Mouse (Mus musculus): Measurements from ENCODE around the gene Psmd9. TPM values are rescaled to one million over a fixed set of nuclear protein-coding genes. Genes with fewer than 3 reads are reported as not detected.

Gene Psmd9
- polyA plus RNA-seq, 1 experiment from 2014 or later: 71.0 TPM

GRCm38 (mm10) chr5:123130030-123130813, 39.0 kb upstream of the Psmd9 start:
- Histone ChIP-seq H3K36me3 (ENCODE audit: control insufficient read depth, insufficient read depth, low read length) (no peaks in the 10 kb centered on the region), H3K9ac (ENCODE audit: low read length) (no peak overlapping the region), H3K4me2 (ENCODE audit: low read depth, low read length) (no peak overlapping the region), H3K27ac (ENCODE audit: low read length) (no peak overlapping the region; the same call in 1 of the 2 replicates), H3K27me3 (ENCODE audit: control insufficient read depth, insufficient read depth, low read length) (no peaks in the 10 kb centered on the region), H3K4me3 (replicated peaks; ENCODE audit: low read length) (no peak overlapping the region), H3K9me3 (replicated peaks; ENCODE audit: control insufficient read depth, low read length) (no peaks in the 10 kb centered on the region), H3K4me1 (ENCODE audit: control insufficient read depth, insufficient read depth, low read length) (peaks cover 35% of the 10 kb centered on the region)
- no peak for ATAC-seq (ENCODE audit: insufficient read depth, low FRiP score)
- 82% methylated on average over 9 of the region's 9 CpGs for WGBS

- no peak overlapping the region for H3K27ac ChIP-seq (ENCODE audit: low read length)
- H3K4me1 ChIP-seq (ENCODE audit: control insufficient read depth, insufficient read depth, low read length): peaks cover 40% of the 10 kb centered on the region
- H3K4me3 ChIP-seq (replicated peaks; ENCODE audit: low read length): no peak overlapping the region
- no peaks in the 10 kb centered on the region for H3K9me3 ChIP-seq (replicated peaks; ENCODE audit: control insufficient read depth, low read length)
- no peak overlapping the region for H3K4me2 ChIP-seq (ENCODE audit: low read depth, low read length)
- H3K9ac ChIP-seq (ENCODE audit: low read length): no peak overlapping the region
- H3K36me3 ChIP-seq (ENCODE audit: control insufficient read depth, insufficient read depth, low read length): no peaks in the 10 kb centered on the region
- no peak for ATAC-seq (ENCODE audit: insufficient read depth, low FRiP score)
- no peaks in the 10 kb centered on the region for H3K27me3 ChIP-seq (ENCODE audit: control insufficient read depth, insufficient read depth, low read length)
- 73% methylated on average over 5 of the region's 5 CpGs for WGBS
These were observed 38.4 kb upstream of the Psmd9 start for GRCm38 (mm10) chr5:123130814-123131148.

GRCm38 (mm10) chr5:123132308-123133071, 36.7 kb upstream of the Psmd9 start, which contains the start of gene Rhof:
TSS of gene Rhof (minus strand) at chr5:123132692.
- Histone ChIP-seq H3K9me3 (replicated peaks; ENCODE audit: control insufficient read depth, low read length) (no peaks in the 10 kb centered on the region), H3K27ac (ENCODE audit: low read length) (peak within 1 kb of the TSS; percentile 100), H3K4me3 (replicated peaks; ENCODE audit: low read length) (peak within 1 kb of the TSS; percentile 50), H3K9ac (ENCODE audit: low read length) (peak within 1 kb of the TSS; percentile 75), H3K4me2 (ENCODE audit: low read depth, low read length) (peak within 1 kb of the TSS; percentile 97), H3K4me1 (ENCODE audit: control insufficient read depth, insufficient read depth, low read length) (peaks cover 56% of the 10 kb centered on the region), H3K36me3 (ENCODE audit: control insufficient read depth, insufficient read depth, low read length) (no peaks in the 10 kb centered on the region), H3K27me3 (ENCODE audit: control insufficient read depth, insufficient read depth, low read length) (no peaks in the 10 kb centered on the region)
- 4% methylated on average over 44 of the region's 44 CpGs for WGBS
- peak; percentile 28 for ATAC-seq (ENCODE audit: insufficient read depth, low FRiP score)

GRCm38 (mm10) chr5:123133083-123133783, 36.0 kb upstream of the Psmd9 start:
- peak overlapping the region; percentile 34; the same call in 1 of the 2 replicates for H3K9ac ChIP-seq (ENCODE audit: low read length)
- H3K9me3 ChIP-seq (replicated peaks; ENCODE audit: control insufficient read depth, low read length): no peaks in the 10 kb centered on the region
- no peak for ATAC-seq (ENCODE audit: insufficient read depth, low FRiP score)
- H3K36me3 ChIP-seq (ENCODE audit: control insufficient read depth, insufficient read depth, low read length): no peaks in the 10 kb centered on the region
- no peaks in the 10 kb centered on the region for H3K27me3 ChIP-seq (ENCODE audit: control insufficient read depth, insufficient read depth, low read length)
- peak overlapping the region; percentile 97 for H3K4me2 ChIP-seq (ENCODE audit: low read depth, low read length)
- H3K27ac ChIP-seq (ENCODE audit: low read length): peak overlapping the region; percentile 100
- 14% methylated on average over 18 of the region's 18 CpGs for WGBS
- H3K4me3 ChIP-seq (replicated peaks; ENCODE audit: low read length): 0 out of 2 replicates have a peak overlapping the region, but pooled peaks have one; percentile 8
- peaks cover 61% of the 10 kb centered on the region for H3K4me1 ChIP-seq (ENCODE audit: control insufficient read depth, insufficient read depth, low read length)

GRCm38 (mm10) chr5:123133784-123134143, 35.4 kb upstream of the Psmd9 start:
- Histone ChIP-seq H3K4me1 (ENCODE audit: control insufficient read depth, insufficient read depth, low read length) (peaks cover 61% of the 10 kb centered on the region), H3K9me3 (replicated peaks; ENCODE audit: control insufficient read depth, low read length) (no peaks in the 10 kb centered on the region), H3K9ac (ENCODE audit: low read length) (no peak overlapping the region), H3K4me3 (replicated peaks; ENCODE audit: low read length) (no peak overlapping the region), H3K4me2 (ENCODE audit: low read depth, low read length) (peak overlapping the region; percentile 97; the same call in 1 of the 2 replicates), H3K27me3 (ENCODE audit: control insufficient read depth, insufficient read depth, low read length) (no peaks in the 10 kb centered on the region), H3K36me3 (ENCODE audit: control insufficient read depth, insufficient read depth, low read length) (no peaks in the 10 kb centered on the region), H3K27ac (ENCODE audit: low read length) (peak overlapping the region; percentile 100)
- WGBS: 29% methylated on average over 7 of the region's 7 CpGs
- ATAC-seq (ENCODE audit: insufficient read depth, low FRiP score): no peak

- Histone ChIP-seq H3K36me3 (ENCODE audit: control insufficient read depth, insufficient read depth, low read length) (no peaks in the 10 kb centered on the region), H3K9ac (ENCODE audit: low read length) (peak overlapping the region; percentile 79), H3K4me1 (ENCODE audit: control insufficient read depth, insufficient read depth, low read length) (peaks cover 61% of the 10 kb centered on the region), H3K4me2 (ENCODE audit: low read depth, low read length) (peak overlapping the region; percentile 97), H3K27me3 (ENCODE audit: control insufficient read depth, insufficient read depth, low read length) (no peaks in the 10 kb centered on the region), H3K4me3 (replicated peaks; ENCODE audit: low read length) (peak overlapping the region; percentile 63), H3K27ac (ENCODE audit: low read length) (peak overlapping the region; percentile 100), H3K9me3 (replicated peaks; ENCODE audit: control insufficient read depth, low read length) (no peaks in the 10 kb centered on the region)
- no peak for ATAC-seq (ENCODE audit: insufficient read depth, low FRiP score)
- 15% methylated on average over 13 of the region's 13 CpGs for WGBS
These were observed 34.9 kb upstream of the Psmd9 start for GRCm38 (mm10) chr5:123134186-123134874.

- H3K9ac ChIP-seq (ENCODE audit: low read length): peak overlapping the region; percentile 79
- peak overlapping the region; percentile 63 for H3K4me3 ChIP-seq (replicated peaks; ENCODE audit: low read length)
- no peak for ATAC-seq (ENCODE audit: insufficient read depth, low FRiP score)
- H3K4me1 ChIP-seq (ENCODE audit: control insufficient read depth, insufficient read depth, low read length): peaks cover 61% of the 10 kb centered on the region
- H3K27ac ChIP-seq (ENCODE audit: low read length): peak overlapping the region; percentile 100
- 22% methylated on average over 8 of the region's 8 CpGs for WGBS
- H3K27me3 ChIP-seq (ENCODE audit: control insufficient read depth, insufficient read depth, low read length): no peaks in the 10 kb centered on the region
- no peaks in the 10 kb centered on the region for H3K9me3 ChIP-seq (replicated peaks; ENCODE audit: control insufficient read depth, low read length)
- H3K36me3 ChIP-seq (ENCODE audit: control insufficient read depth, insufficient read depth, low read length): no peaks in the 10 kb centered on the region
- peak overlapping the region; percentile 97 for H3K4me2 ChIP-seq (ENCODE audit: low read depth, low read length)
These were observed 34.3 kb upstream of the Psmd9 start for GRCm38 (mm10) chr5:123134875-123135382.

GRCm38 (mm10) chr5:123135471-123136360, 33.5 kb upstream of the Psmd9 start:
- H3K4me2 ChIP-seq (ENCODE audit: low read depth, low read length): peak overlapping the region; percentile 97
- no peaks in the 10 kb centered on the region for H3K36me3 ChIP-seq (ENCODE audit: control insufficient read depth, insufficient read depth, low read length)
- H3K4me1 ChIP-seq (ENCODE audit: control insufficient read depth, insufficient read depth, low read length): peaks cover 61% of the 10 kb centered on the region
- peak; percentile 56 for ATAC-seq (ENCODE audit: insufficient read depth, low FRiP score)
- no peaks in the 10 kb centered on the region for H3K27me3 ChIP-seq (ENCODE audit: control insufficient read depth, insufficient read depth, low read length)
- peak overlapping the region; percentile 79 for H3K9ac ChIP-seq (ENCODE audit: low read length)
- H3K4me3 ChIP-seq (replicated peaks; ENCODE audit: low read length): peak overlapping the region; percentile 63
- H3K27ac ChIP-seq (ENCODE audit: low read length): peak overlapping the region; percentile 100
- WGBS: 4% methylated on average over 30 of the region's 30 CpGs
- H3K9me3 ChIP-seq (replicated peaks; ENCODE audit: control insufficient read depth, low read length): no peaks in the 10 kb centered on the region

Data from stomach, embryonic 16.5 days (tissue).